Mouse (Mus musculus) bone marrow macrophage, adult 2 months (primary cell): ENCODE data around the gene Gpm6a.

Experiments
- CTCF ChIP-seq: IDR thresholded peaks from 2 replicates; pipeline ENCODE4 v1.5.1; 2012; ENCODE audit warnings: low read depth, mild to moderate bottlenecking, low read length, moderate library complexity
- POLR2A ChIP-seq: IDR thresholded peaks from 2 replicates; pipeline ENCODE4 v1.6.1; 2012; ENCODE audit warnings: mild to moderate bottlenecking, low read depth, low read length, borderline replicate concordance

DNA sequence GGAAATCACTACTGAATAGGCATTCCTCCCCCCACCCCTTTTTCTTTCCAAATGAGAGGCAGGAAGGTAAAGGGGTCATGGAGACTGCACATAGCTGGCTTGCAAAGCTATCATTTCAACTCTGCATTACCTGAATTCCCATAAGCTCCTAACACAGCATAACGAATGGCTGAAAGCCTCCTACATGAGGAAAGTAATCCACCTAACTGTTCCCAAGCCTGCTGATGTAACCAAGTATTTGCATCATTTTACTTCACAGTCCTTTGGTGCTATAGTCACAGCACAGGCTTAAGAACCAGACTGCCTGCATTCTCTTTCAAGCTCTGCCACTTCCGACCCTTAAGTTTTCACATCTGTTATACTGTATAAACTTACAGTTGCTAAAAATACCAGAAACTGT, 22.3 kb upstream of the Gpm6a start:
- TF ChIP-seq CTCF (no peak), POLR2A (no peak)
